Mouse (Mus musculus) embryonic fibroblast, embryonic 13.5 days (primary cell): ENCODE measurements at regions not wholly inside any gene's neighbourhood (a gene's known extent, or its start where the extent isn't known, plus 50 kb on each side); places are given as distances from the start of the nearest gene placed in this dataset.

Source experiments
- CTCF ChIP-seq: IDR thresholded peaks from 2 replicates; pipeline ENCODE4 v1.5.1; 2011; ENCODE audit warnings: mild to moderate bottlenecking, control low read depth, low read length, moderate library complexity, borderline replicate concordance; ENCODE audit not compliant: insufficient read depth
- POLR2A ChIP-seq: IDR thresholded peaks from 2 replicates; pipeline ENCODE4 v1.6.1; 2011; ENCODE audit warnings: low read depth, mild to moderate bottlenecking, control low read depth, low read length, moderate library complexity

DNA sequence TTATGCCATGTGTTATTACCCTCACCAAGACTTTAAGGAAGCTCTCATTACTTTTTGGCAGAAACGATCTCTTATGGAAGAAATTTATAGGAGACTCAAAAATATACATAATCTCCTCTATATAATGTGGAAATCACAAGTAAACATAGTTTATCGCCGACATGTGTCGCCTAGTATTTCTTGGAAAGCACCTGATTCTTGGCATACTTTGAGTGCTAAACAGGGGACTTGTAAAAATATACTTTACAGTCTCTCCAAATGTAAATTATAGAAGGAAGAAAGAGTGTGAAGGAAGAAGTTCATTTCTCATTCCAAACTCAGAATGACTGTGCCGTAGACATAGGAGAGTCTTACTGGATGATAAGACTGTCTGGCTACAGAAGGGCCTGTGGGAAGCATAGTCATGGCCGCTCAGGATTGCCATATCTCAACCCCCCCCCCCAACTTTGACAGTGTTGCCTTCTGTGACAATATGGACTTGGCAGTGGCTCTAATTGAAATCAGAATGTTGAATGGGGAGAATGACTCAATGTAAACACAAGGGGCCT lies 102.3 kb downstream of the Gm815 start:
- TF ChIP-seq POLR2A (no peak), CTCF (no peak)
